Mouse (Mus musculus) gastrocnemius, adult 2 months (tissue): Measurements from ENCODE around the gene Paxx. TPM values are rescaled to one million over a fixed set of nuclear protein-coding genes. Genes with fewer than 3 reads are reported as not detected.
"Not testable (repeated sequence)": the region's sequence is repeated elsewhere in the genome, so short reads cannot be mapped to it uniquely, and the experiment has no call there.

Experiments used
- DNase-seq: peaks from one replicate; pipeline ENCODE4 v3.0.0; 2022
- H3K27ac ChIP-seq: fragments of 200-600 bp; 2 replicates; pipeline ENCODE4 v1.8.1; 2022; ENCODE audit warnings: mild to moderate bottlenecking
- H3K4me3 ChIP-seq: fragments of 200-600 bp; 2 replicates; pipeline ENCODE4 v1.8.1; 2022; ENCODE audit warnings: mild to moderate bottlenecking, moderate library complexity
- CTCF ChIP-seq: fragments of 200-600 bp; IDR thresholded peaks from 2 replicates; pipeline ENCODE4 v1.8.1; 2022; ENCODE audit warnings: antibody characterized with exemption, mild to moderate bottlenecking, moderate library complexity
- intact Hi-C: fragments of 180-260 bp; cut with DNase I; formaldehyde crosslinking; loops from one replicate; pipeline ENCODE4 v1.15.1; 2025
- microRNA-seq: library from miRNA; unstranded; fragments of <30 nt; microRNA quantifications from one replicate; pipeline ENCODE4 v1.2.0, GENCODE M21; 2021
- total RNA-seq, 2 experiments: library from RNA; stranded (reverse); gene quantifications; 2 replicates each; pipeline ENCODE4 v1.2.3; 2021

Gene Paxx
- total RNA-seq, 2 experiments from 2014 or later, result 13.6 to 14.4 TPM

GRCm38 (mm10) chr2:25429435-25430180, 31.3 kb downstream of the Paxx start:
- peak overlapping the region; percentile 95 for H3K4me3 ChIP-seq
- H3K27ac ChIP-seq, result no peak overlapping the region; the same call in 1 of the 2 replicates
- TF ChIP-seq CTCF, result no peak
- peak; percentile 30 for DNase-seq
- intact Hi-C loops, result no loop called here

- Histone ChIP-seq H3K27ac (peak within 1 kb of the TSS; percentile 87), H3K4me3 (peak within 1 kb of the TSS; percentile 95)
- intact Hi-C loops, result no loop called here
- no peak; the same call in 1 of the 2 replicates for TF ChIP-seq CTCF
- peak; percentile 97 for DNase-seq
Measured at GRCm38 (mm10) chr2:25428442-25429236, 32.3 kb downstream of the Paxx start, which contains the start of gene Abca2. Gene Abca2, plus strand, starts transcription at chr2:25428703.

GRCm38 (mm10) chr2:25427256-25427655, 33.6 kb downstream of the Paxx start:
- no peak overlapping the region for H3K4me3 ChIP-seq

GRCm38 (mm10) chr2:25426721-25427191, 34.1 kb downstream of the Paxx start:
- peak; percentile 77 for DNase-seq
- intact Hi-C loops, result loop anchor here (2.0 kb wide), 1 partner anchor 50 kb away; no protein-coding TSS in a partner anchor
- TF ChIP-seq CTCF, result peak; percentile 77

More at GRCm38 (mm10) chr2:25427256-25427655, 33.6 kb downstream of the Paxx start:
- intact Hi-C loops, result loop anchor here (2.0 kb wide), 1 partner anchor 50 kb away; no protein-coding TSS in a partner anchor
- H3K27ac ChIP-seq, result no peak overlapping the region
- no peak for TF ChIP-seq CTCF
- peak; percentile 13 for DNase-seq

GRCm38 (mm10) chr2:25425481-25425880, 35.4 kb downstream of the Paxx start:
- Histone ChIP-seq H3K4me3 (no peak overlapping the region), H3K27ac (no peak overlapping the region)
- no peak for DNase-seq
- no peak for TF ChIP-seq CTCF
- intact Hi-C loops, result no loop called here

More at GRCm38 (mm10) chr2:25426721-25427191, 34.1 kb downstream of the Paxx start:
- Histone ChIP-seq H3K4me3 (no peak overlapping the region), H3K27ac (peak overlapping the region; percentile 44; the same call in 1 of the 2 replicates)

- Histone ChIP-seq H3K4me3 (no peak overlapping the region), H3K27ac (no peak overlapping the region)
- no peak for TF ChIP-seq CTCF
- intact Hi-C loops, result loop anchor here (5.0 kb wide), 1 partner anchor 129 kb away; no protein-coding TSS in a partner anchor
- no peak for DNase-seq
Measured at GRCm38 (mm10) chr2:25423626-25424025, 37.3 kb downstream of the Paxx start.

GRCm38 (mm10) chr2:25422587-25423410, 38.1 kb downstream of the Paxx start, which contains the start of gene Fut7:
Gene Fut7, plus strand, starts transcription at chr2:25423267.
- DNase-seq, result no peak
- peak within 1 kb of the TSS; percentile 43; the same call in 1 of the 2 replicates for H3K27ac ChIP-seq
- intact Hi-C loops, result loop anchor here (1.0 to 5.0 kb wide), 2 partner anchors 61 to 130 kb away; no protein-coding TSS in a partner anchor
- TF ChIP-seq CTCF, result no peak
- no peak within 1 kb of the TSS for H3K4me3 ChIP-seq

- peak; percentile 63 for TF ChIP-seq CTCF
- intact Hi-C loops, result loop anchor here (1.0 to 5.0 kb wide), 2 partner anchors 61 to 130 kb away; no protein-coding TSS in a partner anchor
- H3K27ac ChIP-seq, result no peak overlapping the region
- DNase-seq, result no peak
- H3K4me3 ChIP-seq, result no peak overlapping the region
Measured at GRCm38 (mm10) chr2:25421896-25422295, 39.0 kb downstream of the Paxx start.

GRCm38 (mm10) chr2:25417426-25417825, 43.5 kb downstream of the Paxx start:
- peak; percentile 54 for DNase-seq
- no peak overlapping the region for H3K4me3 ChIP-seq
- TF ChIP-seq CTCF, result no peak
- intact Hi-C loops, result no loop called here
- H3K27ac ChIP-seq, result 0 out of 2 replicates have a peak overlapping the region, but pooled peaks have one; percentile 24

GRCm38 (mm10) chr2:25413436-25413835, 47.5 kb downstream of the Paxx start:
- intact Hi-C loops, H3K27ac ChIP-seq, H3K4me3 ChIP-seq, DNase-seq: not testable (repeated sequence)
- peak; percentile 50 for TF ChIP-seq CTCF

- Histone ChIP-seq H3K27ac (no peak overlapping the region), H3K4me3 (no peak overlapping the region)
- TF ChIP-seq CTCF, result no peak
- intact Hi-C loops, result no loop called here
- DNase-seq, result no peak
Measured at GRCm38 (mm10) chr2:25408908-25409307, 52.0 kb downstream of the Paxx start.

Small RNA genes within 50 kb of the gene (microRNA-seq; reads per million reads assigned to microRNA genes)
- gene Mir3087, result not detected

Other genes starting within 250 kb of the Paxx start
- gene Nelfb, start 249.6 kb downstream of the Paxx start, total RNA-seq, result 10 to 100 TPM; 22.3 to 23.1 TPM
- not detected for gene Stpg3, start 246.5 kb downstream of the Paxx start, total RNA-seq
- not detected for gene Fam166a, start 242.3 kb downstream of the Paxx start, total RNA-seq
- gene Tubb4b, start 236.4 kb downstream of the Paxx start, total RNA-seq, result 100 to 1,000 TPM; 185 to 269 TPM
- gene Slc34a3, start 226.7 kb downstream of the Paxx start, total RNA-seq, result not detected
- gene Rnf224, start 224.3 kb downstream of the Paxx start, total RNA-seq, result not detected
- gene Rnf208, start 218.8 kb downstream of the Paxx start, total RNA-seq, result under 1 TPM; 0.39 to 0.56 TPM
- not detected for gene Cysrt1, start 218.6 kb downstream of the Paxx start, total RNA-seq
- 1 to 10 TPM in 1 of 2 experiments, under 1 TPM in 1; 0.86 to 1.2 TPM for gene AL732309.1, start 214.2 kb downstream of the Paxx start, total RNA-seq
- gene Tmem203, start 205.7 kb downstream of the Paxx start, total RNA-seq, result 10 to 100 TPM; 11.4 to 12.6 TPM
- gene Tprn, start 198.5 kb downstream of the Paxx start, total RNA-seq, result 1 to 10 TPM; 3.1 to 3.5 TPM
- 10 to 100 TPM; 28.0 to 35.5 TPM for gene Ssna1, start 188.7 kb downstream of the Paxx start, total RNA-seq
- 10 to 100 TPM; 29.7 to 32.3 TPM for gene Anapc2, start 188.6 kb downstream of the Paxx start, total RNA-seq
- not detected for gene Tmem210, start 172.9 kb downstream of the Paxx start, total RNA-seq
- gene Lrrc26, start 171.2 kb downstream of the Paxx start, total RNA-seq, result not detected
- gene Grin1, start 141.9 kb downstream of the Paxx start, total RNA-seq, result not detected
- gene Man1b1, start 128.8 kb downstream of the Paxx start, total RNA-seq, result 10 to 100 TPM; 12.9 to 16.0 TPM
- gene Dpp7, start 104.7 kb downstream of the Paxx start, total RNA-seq, result 10 to 100 TPM; 14.0 to 16.5 TPM
- 1 to 10 TPM; 4.3 to 5.4 TPM for gene Uap1l1, start 95.4 kb downstream of the Paxx start, total RNA-seq
- not detected for gene Sapcd2, start 88.8 kb downstream of the Paxx start, total RNA-seq
- gene Entpd2, start 65.2 kb downstream of the Paxx start, total RNA-seq, result 1 to 10 TPM; 6.5 to 8.8 TPM
- 10 to 100 TPM; 14.9 to 16.9 TPM for gene Npdc1, start 61.7 kb downstream of the Paxx start, total RNA-seq
- gene Fut7, start 37.8 kb downstream of the Paxx start, total RNA-seq, result not detected
- gene Abca2, start 32.4 kb downstream of the Paxx start, total RNA-seq, result 10 to 100 TPM; 15.1 to 15.3 TPM
- gene Clic3, start 4.3 kb downstream of the Paxx start, total RNA-seq, result 1 to 10 TPM in 1 of 2 experiments, under 1 TPM in 1; 0.31 to 1.1 TPM
- gene Ptgds, start 9.0 kb upstream of the Paxx start, total RNA-seq, result not detected
- gene Lcn12, start 32.8 kb upstream of the Paxx start, total RNA-seq, result not detected
- 10 to 100 TPM; 76.9 to 88.4 TPM for gene Fbxw5, start 39.7 kb upstream of the Paxx start, total RNA-seq
- gene C8g, start 40.6 kb upstream of the Paxx start, total RNA-seq, result 1 to 10 TPM; 1.1 to 1.6 TPM
- gene Traf2, start 85.8 kb upstream of the Paxx start, total RNA-seq, result 10 to 100 TPM; 12.4 to 13.1 TPM
- gene Edf1, start 96.8 kb upstream of the Paxx start, total RNA-seq, result 100 to 1,000 TPM; 152 to 179 TPM
- gene Mamdc4, start 113.8 kb upstream of the Paxx start, total RNA-seq, result 1 to 10 TPM; 1.6 to 4.0 TPM
- 10 to 100 TPM; 52.7 to 64.7 TPM for gene Phpt1, start 114.1 kb upstream of the Paxx start, total RNA-seq
- not detected for gene Ajm1, start 120.7 kb upstream of the Paxx start, total RNA-seq
- gene Rabl6, start 147.4 kb upstream of the Paxx start, total RNA-seq, result 10 to 100 TPM; 85.6 to 95.2 TPM
- not detected for gene Ccdc183, start 156.6 kb upstream of the Paxx start, total RNA-seq
- gene Tmem141, start 160.9 kb upstream of the Paxx start, total RNA-seq, result 10 to 100 TPM; 14.9 to 15.1 TPM
- gene Fcna, start 166.9 kb upstream of the Paxx start, total RNA-seq, result 1 to 10 TPM; 1.8 to 5.3 TPM
- 1 to 10 TPM; 3.3 to 5.1 TPM for gene Lcn8, start 192.0 kb upstream of the Paxx start, total RNA-seq
- not detected for gene Lcn5, start 196.9 kb upstream of the Paxx start, total RNA-seq
- not detected for gene Lcn6, start 215.7 kb upstream of the Paxx start, total RNA-seq
- gene Lcn10, start 221.6 kb upstream of the Paxx start, total RNA-seq, result not detected
- not detected for gene Obp2a, start 238.9 kb upstream of the Paxx start, total RNA-seq
- gene Bmyc, start 245.6 kb upstream of the Paxx start, total RNA-seq, result 10 to 100 TPM; 11.4 to 13.1 TPM